Mouse (Mus musculus) CH12.LX (cell line): ENCODE measurements at regions not wholly inside any gene's neighbourhood (a gene's known extent, or its start where the extent isn't known, plus 50 kb on each side); places are given as distances from the start of the nearest gene placed in this dataset.

ENCODE experiments used
- EP300 ChIP-seq: IDR thresholded peaks from 2 replicates; pipeline ENCODE4 v1.6.1; 2011; ENCODE audit warnings: low read length, improper control_type of control experiment
- POLR2A ChIP-seq: IDR thresholded peaks from 2 replicates; pipeline ENCODE4 v1.6.1; 2011; ENCODE audit warnings: low read depth, mild to moderate bottlenecking, improper control_type of control experiment, low read length
- TBP ChIP-seq: conservative IDR thresholded peaks from 2 replicates; pipeline ENCODE4 v1.6.1; 2011; ENCODE audit warnings: low read depth, low read length, improper control_type of control experiment

DNA sequence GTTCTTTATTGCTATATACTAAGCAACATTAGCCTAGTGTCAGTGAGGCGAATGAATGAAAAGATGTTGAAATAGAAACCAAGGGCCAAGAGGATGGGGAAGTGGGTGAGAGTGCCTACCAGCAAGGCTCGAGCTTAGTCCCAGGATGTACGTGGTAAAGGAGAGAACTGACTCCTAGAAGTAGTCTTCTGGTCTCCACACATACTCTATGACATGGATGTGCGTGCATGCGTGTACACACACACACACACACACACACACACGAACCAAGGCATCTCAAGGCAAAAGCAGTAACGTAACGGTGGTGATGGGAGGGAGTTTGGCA lies 50.0 kb upstream of the Trim2 start:
- TF ChIP-seq EP300: no peak
- TF ChIP-seq TBP: no peak
- no peak for TF ChIP-seq POLR2A
